Mouse (Mus musculus) heart, adult 2 months (tissue): ENCODE measurements around the gene Appbp2. TPM values are rescaled to one million over a fixed set of nuclear protein-coding genes. Genes with fewer than 3 reads are reported as not detected.

ENCODE experiments used
- DNase-seq, 2 experiments: peaks; one replicate each; pipeline ENCODE4 v3.0.0; 2021
- H3K27ac ChIP-seq: fragments of 200-600 bp; 2 replicates; pipeline ENCODE4 v1.8.1; 2022
- H3K27me3 ChIP-seq: fragments of 200-500 bp; 2 replicates; pipeline ENCODE4 v1.6.1; 2012; ENCODE audit warnings: mild to moderate bottlenecking, low read length, inconsistent platforms, mixed read lengths; ENCODE audit not compliant: control insufficient read depth, insufficient read depth
- H3K36me3 ChIP-seq: fragments of 200-500 bp; 2 replicates; pipeline ENCODE4 v1.6.1; 2012; ENCODE audit warnings: low read length, inconsistent platforms; ENCODE audit not compliant: control insufficient read depth, insufficient read depth
- H3K4me1 ChIP-seq: fragments of 200-500 bp; 2 replicates; pipeline ENCODE4 v1.6.1; 2011; ENCODE audit warnings: low read length; ENCODE audit not compliant: control insufficient read depth, insufficient read depth
- H3K4me3 ChIP-seq: fragments of 200-600 bp; 2 replicates; pipeline ENCODE4 v1.8.1; 2022
- H3K79me2 ChIP-seq: fragments of 200-500 bp; replicated peaks from 2 replicates; pipeline ENCODE4 v1.6.1; 2012; ENCODE audit warnings: mild to moderate bottlenecking, inconsistent platforms, low read length, moderate library complexity, mixed read lengths; ENCODE audit not compliant: control insufficient read depth, insufficient read depth
- H3K9ac ChIP-seq: fragments of 200-500 bp; 2 replicates; pipeline ENCODE4 v1.6.1; 2012; ENCODE audit warnings: low read depth, mild to moderate bottlenecking, control low read depth, inconsistent platforms, low read length, mixed read lengths
- CTCF ChIP-seq: fragments of 200-600 bp; IDR thresholded peaks from 2 replicates; pipeline ENCODE4 v1.8.1; 2022; ENCODE audit warnings: antibody characterized with exemption, mild to moderate bottlenecking, moderate library complexity
- EP300 ChIP-seq: fragments of 200-500 bp; IDR thresholded peaks from 2 replicates; pipeline ENCODE4 v1.6.1; 2011; ENCODE audit warnings: low read depth, low read length, control low read depth; ENCODE audit not compliant: insufficient read depth
- POLR2A ChIP-seq: fragments of 200-500 bp; IDR thresholded peaks from 2 replicates; pipeline ENCODE4 v1.6.1; 2011; ENCODE audit warnings: mild to moderate bottlenecking, low read depth, low read length, control low read depth; ENCODE audit not compliant: insufficient read depth
- WGBS: fragments of 180-500 bp; shearing (Covaris S2); methylation state at CpG from one replicate; pipeline ENCODE4 v1.1.7; 2018; 5-methylcytosine and 5-hydroxymethylcytosine counted together
- intact Hi-C: fragments of 180-260 bp; cut with DNase I; formaldehyde crosslinking; loops from one replicate; pipeline ENCODE4 v1.15.1; 2025
- polyA plus RNA-seq: library from polyadenylated mRNA; depleted of rRNA; stranded (reverse); fragments of >200 nt; gene quantifications from 2 replicates; pipeline ENCODE4 v1.2.3, GENCODE M21; 2012
- total RNA-seq, 2 experiments: library from RNA; stranded (reverse); gene quantifications; 2 replicates each; pipeline ENCODE4 v1.2.3; 2021

Gene Appbp2
- total and polyA plus RNA-seq, 3 experiments: 6.8 to 16.1 (median 14.6) TPM

- Histone ChIP-seq H3K79me2 (no peaks in the 10 kb centered on the region), H3K4me1 (no peaks in the 10 kb centered on the region), H3K9ac (no peak overlapping the region), H3K27me3 (no peaks in the 10 kb centered on the region), H3K4me3 (no peak overlapping the region), H3K27ac (no peak overlapping the region), H3K36me3 (no peaks in the 10 kb centered on the region)
- no peak for DNase-seq
- TF ChIP-seq EP300: no peak
- TF ChIP-seq CTCF: no peak
- no peak for TF ChIP-seq POLR2A
- WGBS: 91% methylated on average over 8 of the region's 8 CpGs
- intact Hi-C loops: no loop called here
Observed at GRCm38 (mm10) chr11:85241226-85241625, 6.3 kb upstream of the Appbp2 start.

GRCm38 (mm10) chr11:85240211-85240610 lies 5.3 kb upstream of the Appbp2 start:
- no peak for DNase-seq
- Histone ChIP-seq H3K27me3 (no peaks in the 10 kb centered on the region), H3K36me3 (no peaks in the 10 kb centered on the region), H3K4me1 (no peaks in the 10 kb centered on the region), H3K27ac (no peak overlapping the region), H3K79me2 (no peaks in the 10 kb centered on the region), H3K4me3 (no peak overlapping the region), H3K9ac (no peak overlapping the region)
- WGBS: 86% methylated on average over 3 of the region's 3 CpGs
- TF ChIP-seq CTCF: no peak
- TF ChIP-seq POLR2A: no peak
- no peak for TF ChIP-seq EP300
- intact Hi-C loops: no loop called here

GRCm38 (mm10) chr11:85234363-85234989 lies 454 bp downstream of the Appbp2 start:
- Histone ChIP-seq H3K27me3 (no peaks in the 10 kb centered on the region), H3K4me1 (peaks cover 2% of the 10 kb centered on the region), H3K36me3 (peaks cover 6% of the 10 kb centered on the region), H3K9ac (peak overlapping the region; percentile 81), H3K27ac (peak overlapping the region; percentile 85), H3K79me2 (peaks cover 5% of the 10 kb centered on the region), H3K4me3 (peak overlapping the region; percentile 70)
- under 1% methylated on average over 54 of the region's 70 CpGs for WGBS
- no peak for TF ChIP-seq EP300
- no peak for TF ChIP-seq POLR2A
- TF ChIP-seq CTCF: no peak
- intact Hi-C loops: loop anchor here (2.0 kb wide), 2 partner anchors 76 to 96 kb away; partner anchors contain the start of gene Ppm1d
- peak; percentile 87 to 92 for DNase-seq

DNA sequence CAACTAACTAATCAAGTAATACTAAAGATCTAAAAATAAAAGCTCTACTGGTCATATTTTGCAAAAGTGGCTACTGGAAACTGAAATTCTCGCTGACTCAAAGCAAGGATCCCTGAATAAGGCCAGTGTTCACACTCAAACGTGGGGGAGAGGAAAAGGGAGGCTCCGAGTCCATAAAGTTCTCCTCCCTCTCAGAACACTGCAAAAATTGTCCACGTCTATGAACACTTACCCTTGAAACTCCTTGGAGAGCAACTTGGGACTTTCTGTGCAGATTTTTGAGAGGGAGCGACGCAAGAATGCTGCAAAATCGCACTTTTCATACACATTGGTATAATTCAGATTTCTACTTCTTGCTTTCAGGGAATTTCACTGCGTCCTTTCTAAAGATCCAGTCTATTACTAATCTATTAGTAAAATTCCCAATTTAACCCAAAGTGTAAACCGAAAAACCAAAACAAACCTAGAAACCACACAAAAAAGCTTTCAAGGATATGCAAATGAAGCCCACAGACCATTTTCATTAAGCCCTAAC lies 1.2 kb downstream of the Appbp2 start:
- no peak for TF ChIP-seq POLR2A
- no peak for TF ChIP-seq CTCF
- TF ChIP-seq EP300: no peak

GRCm38 (mm10) chr11:85223248-85223647 lies 11.7 kb downstream of the Appbp2 start:
- WGBS: 95% methylated on average over 3 of the region's 3 CpGs
- intact Hi-C loops: no loop called here
- no peak for TF ChIP-seq EP300
- TF ChIP-seq POLR2A: no peak
- no peak for TF ChIP-seq CTCF
- no peak for DNase-seq
- H3K4me1 ChIP-seq: peaks cover 2% of the 10 kb centered on the region
- H3K27me3 ChIP-seq: no peaks in the 10 kb centered on the region
- H3K79me2 ChIP-seq: peaks cover 20% of the 10 kb centered on the region
- no peak overlapping the region for H3K4me3 ChIP-seq
- no peaks in the 10 kb centered on the region for H3K36me3 ChIP-seq
- H3K27ac ChIP-seq: no peak overlapping the region
- no peak overlapping the region for H3K9ac ChIP-seq

More for the DNA sequence above, 1.2 kb downstream of the Appbp2 start:
- intact Hi-C loops: loop anchor here (2.0 kb wide), 2 partner anchors 77 to 95 kb away; partner anchors contain the start of gene Ppm1d
- Histone ChIP-seq H3K9ac (peak overlapping the region; percentile 59), H3K27ac (peak overlapping the region; percentile 85), H3K36me3 (peaks cover 6% of the 10 kb centered on the region), H3K4me3 (peak overlapping the region; percentile 70), H3K4me1 (peaks cover 2% of the 10 kb centered on the region), H3K79me2 (peaks cover 7% of the 10 kb centered on the region), H3K27me3 (no peaks in the 10 kb centered on the region)
- WGBS: 3% methylated on average over 9 of the region's 9 CpGs
- DNase-seq: peak in 1 of 2 experiments; percentile 10

GRCm38 (mm10) chr11:85222561-85222960 lies 12.4 kb downstream of the Appbp2 start:
- peaks cover 2% of the 10 kb centered on the region for H3K4me1 ChIP-seq
- no peak for TF ChIP-seq CTCF
- WGBS: 90% methylated on average over 6 of the region's 6 CpGs

More at GRCm38 (mm10) chr11:85222561-85222960, 12.4 kb downstream of the Appbp2 start:
- intact Hi-C loops: no loop called here
- no peak for DNase-seq
- Histone ChIP-seq H3K36me3 (no peaks in the 10 kb centered on the region), H3K79me2 (peaks cover 16% of the 10 kb centered on the region), H3K4me3 (no peak overlapping the region), H3K27me3 (no peaks in the 10 kb centered on the region), H3K27ac (no peak overlapping the region), H3K9ac (no peak overlapping the region)
